Mouse (Mus musculus) olfactory bulb, adult 2 months (tissue): ENCODE results near the gene Memo1. TPM values are rescaled to one million over a fixed set of nuclear protein-coding genes. Genes with fewer than 3 reads are reported as not detected.

Source experiments
- H3K27ac ChIP-seq: fragments of 200-500 bp; 2 replicates; pipeline ENCODE4 v1.5.1; 2012; ENCODE audit warnings: low read depth, low read length; ENCODE audit not compliant: insufficient read depth
- H3K4me1 ChIP-seq: fragments of 200-500 bp; 2 replicates; pipeline ENCODE4 v1.6.1; 2012; ENCODE audit warnings: low read length; ENCODE audit not compliant: control insufficient read depth, insufficient read depth
- H3K4me3 ChIP-seq: fragments of 200-500 bp; 2 replicates; pipeline ENCODE4 v1.5.1; 2012; ENCODE audit warnings: mild to moderate bottlenecking, low read depth, low read length, moderate library complexity; ENCODE audit not compliant: insufficient read depth
- CTCF ChIP-seq: fragments of 200-500 bp; IDR thresholded peaks from 2 replicates; pipeline ENCODE4 v1.5.1; 2012; ENCODE audit warnings: low read depth, mild to moderate bottlenecking, low read length, moderate library complexity; ENCODE audit not compliant: insufficient read depth
- POLR2A ChIP-seq: fragments of 200-500 bp; IDR thresholded peaks from 2 replicates; pipeline ENCODE4 v1.6.1; 2012; ENCODE audit warnings: mild to moderate bottlenecking, low read depth, low read length, moderate library complexity; ENCODE audit not compliant: insufficient read depth
- WGBS: fragments of 180-500 bp; shearing (Covaris S2); methylation state at CpG from one replicate; pipeline ENCODE4 v1.1.7; 2018; 5-methylcytosine and 5-hydroxymethylcytosine counted together
- polyA plus RNA-seq: library from polyadenylated mRNA; stranded (reverse); fragments of >200 nt; gene quantifications from 2 replicates; pipeline ENCODE4 v1.2.4, GENCODE M21; 2012; ENCODE audit warnings: low replicate concordance; ENCODE audit not compliant: missing spikeins, insufficient read depth, insufficient read length

Gene Memo1
- polyA plus RNA-seq, 1 experiment = not detected

GRCm38 (mm10) chr17:74285730-74286129 is 9.6 kb downstream of the Memo1 start:
- TF ChIP-seq CTCF = no peak
- no peak for TF ChIP-seq POLR2A
- WGBS = 88% methylated on average over 2 of the region's 2 CpGs
- H3K27ac ChIP-seq = no peak overlapping the region
- peaks cover 5% of the 10 kb centered on the region for H3K4me1 ChIP-seq
- no peak overlapping the region for H3K4me3 ChIP-seq

- TF ChIP-seq CTCF = no peak
- Histone ChIP-seq H3K27ac (no peak overlapping the region), H3K4me3 (no peak overlapping the region), H3K4me1 (peaks cover 2% of the 10 kb centered on the region; the same call in 1 of the 2 replicates)
- 55% methylated on average over 2 of the region's 2 CpGs for WGBS
Measured at GRCm38 (mm10) chr17:74284397-74285115, 10.8 kb downstream of the Memo1 start.

- Histone ChIP-seq H3K4me1 (peaks cover 2% of the 10 kb centered on the region; the same call in 1 of the 2 replicates), H3K4me3 (no peak overlapping the region), H3K27ac (no peak overlapping the region)
- TF ChIP-seq CTCF (no peak), POLR2A (no peak)
- 85% methylated on average over 3 of the region's 3 CpGs for WGBS
Measured at GRCm38 (mm10) chr17:74282024-74282423, 13.3 kb downstream of the Memo1 start.

- H3K4me1 ChIP-seq = no peaks in the 10 kb centered on the region
- TF ChIP-seq POLR2A (no peak), CTCF (no peak)
- H3K27ac ChIP-seq = no peak overlapping the region
- H3K4me3 ChIP-seq = no peak overlapping the region
- WGBS = 90% methylated on average over 8 of the region's 8 CpGs
Measured at GRCm38 (mm10) chr17:74278966-74279869, 16.1 kb downstream of the Memo1 start.

- Histone ChIP-seq H3K4me1 (0 out of 2 replicates have a peak, but pooled peaks cover 5% of the 10 kb centered on the region), H3K27ac (no peak overlapping the region), H3K4me3 (no peak overlapping the region)
- WGBS = 61% methylated on average over 3 of the region's 3 CpGs
- TF ChIP-seq POLR2A (no peak), CTCF (no peak)
Measured at GRCm38 (mm10) chr17:74274471-74274870, 20.9 kb downstream of the Memo1 start.

- no peak for TF ChIP-seq CTCF
- no peak for TF ChIP-seq POLR2A
- Histone ChIP-seq H3K4me1 (0 out of 2 replicates have a peak, but pooled peaks cover 5% of the 10 kb centered on the region), H3K27ac (no peak overlapping the region), H3K4me3 (no peak overlapping the region)
- 83% methylated on average over 16 of the region's 16 CpGs for WGBS
Measured at GRCm38 (mm10) chr17:74272683-74273205, 22.6 kb downstream of the Memo1 start.

- Histone ChIP-seq H3K27ac (no peak overlapping the region), H3K4me3 (no peak overlapping the region), H3K4me1 (0 out of 2 replicates have a peak, but pooled peaks cover 5% of the 10 kb centered on the region)
- TF ChIP-seq CTCF (no peak), POLR2A (no peak)
- WGBS = 76% methylated on average over 3 of the region's 3 CpGs
Measured at GRCm38 (mm10) chr17:74271541-74272268, 23.6 kb downstream of the Memo1 start.

GRCm38 (mm10) chr17:74270205-74270604 is 25.1 kb downstream of the Memo1 start:
- 81% methylated on average over 2 of the region's 2 CpGs for WGBS
- Histone ChIP-seq H3K4me1 (peaks cover 6% of the 10 kb centered on the region), H3K4me3 (no peak overlapping the region), H3K27ac (no peak overlapping the region)
- TF ChIP-seq CTCF (no peak), POLR2A (no peak)
